Mouse (Mus musculus): ENCODE results near the gene Wwp2. TPM values are rescaled to one million over a fixed set of nuclear protein-coding genes. Genes with fewer than 3 reads are reported as not detected.
A peak's percentile ranks its signal among the peaks of the same experiment; 100 is the strongest.

Gene Wwp2
- polyA plus RNA-seq, 1 experiment from 2014 or later: 66.0 TPM

- H3K36me3 ChIP-seq (replicated peaks; ENCODE audit: control insufficient read depth, insufficient read depth, low read depth, low read length): peaks cover 5% of the 10 kb centered on the region
- DNase-seq (ENCODE audit: low spot score) (no peak), ATAC-seq (replicated peaks; ENCODE audit: insufficient number of reproducible peaks, low FRiP score, low TSS enrichment, low read depth) (no peak)
These were observed 119.1 kb downstream of the Wwp2 start for GRCm38 (mm10) chr8:107555231-107555630.

DNA sequence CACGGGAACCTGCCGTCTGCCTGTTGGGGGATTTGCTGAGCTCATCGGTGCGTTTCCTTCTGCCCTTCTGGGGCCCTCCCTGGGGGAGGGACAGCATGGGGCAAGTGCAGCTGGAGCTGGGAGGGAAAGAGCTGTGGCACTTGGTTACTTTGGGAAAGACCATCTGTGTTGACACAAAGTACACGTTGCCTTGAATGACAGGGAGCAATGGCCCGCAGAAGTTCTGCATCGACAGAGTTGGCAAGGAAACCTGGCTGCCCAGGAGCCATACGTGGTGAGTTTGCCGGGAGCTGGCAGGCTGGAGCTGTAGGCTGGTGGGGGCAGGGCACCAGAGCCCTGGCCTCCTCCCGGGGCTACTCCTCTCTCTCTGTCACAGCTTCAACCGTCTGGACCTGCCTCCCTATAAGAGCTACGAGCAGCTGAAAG, 120.4 kb downstream of the Wwp2 start:
- WGBS: 59% methylated on average over 12 of the region's 12 CpGs
- no peak for ATAC-seq (replicated peaks; ENCODE audit: insufficient number of reproducible peaks, low FRiP score, low TSS enrichment, low read depth)
- peaks cover 5% of the 10 kb centered on the region for H3K36me3 ChIP-seq (replicated peaks; ENCODE audit: control insufficient read depth, insufficient read depth, low read depth, low read length)
- no peak overlapping the region for H3K4me3 ChIP-seq (ENCODE audit: low read depth, low read length)
- no peaks in the 10 kb centered on the region for H3K9me3 ChIP-seq (replicated peaks; ENCODE audit: control insufficient read depth, low read length)
- H3K4me2 ChIP-seq (ENCODE audit: low read depth, low read length): no peak overlapping the region
- DNase-seq (ENCODE audit: low spot score): no peak
- H3K9ac ChIP-seq (replicated peaks; ENCODE audit: low read length): no peak overlapping the region
- no peak overlapping the region for H3K27ac ChIP-seq (replicated peaks; ENCODE audit: low read depth, low read length)
- no peaks in the 10 kb centered on the region for H3K27me3 ChIP-seq (ENCODE audit: control insufficient read depth, insufficient read depth, low read length)
- H3K4me1 ChIP-seq (ENCODE audit: control insufficient read depth, insufficient read depth, low read length): no peaks in the 10 kb centered on the region; the same call in 1 of the 2 replicates

More at GRCm38 (mm10) chr8:107555231-107555630, 119.1 kb downstream of the Wwp2 start:
- H3K4me1 ChIP-seq (ENCODE audit: control insufficient read depth, insufficient read depth, low read length): no peaks in the 10 kb centered on the region
- no peak overlapping the region for H3K4me3 ChIP-seq (ENCODE audit: low read depth, low read length)
- H3K9me3 ChIP-seq (replicated peaks; ENCODE audit: control insufficient read depth, low read length): no peaks in the 10 kb centered on the region
- no peaks in the 10 kb centered on the region for H3K27me3 ChIP-seq (ENCODE audit: control insufficient read depth, insufficient read depth, low read length)
- H3K4me2 ChIP-seq (ENCODE audit: low read depth, low read length): no peak overlapping the region
- no peak overlapping the region for H3K27ac ChIP-seq (replicated peaks; ENCODE audit: low read depth, low read length)
- 90% methylated on average over 10 of the region's 10 CpGs for WGBS
- H3K9ac ChIP-seq (replicated peaks; ENCODE audit: low read length): no peak overlapping the region

DNA sequence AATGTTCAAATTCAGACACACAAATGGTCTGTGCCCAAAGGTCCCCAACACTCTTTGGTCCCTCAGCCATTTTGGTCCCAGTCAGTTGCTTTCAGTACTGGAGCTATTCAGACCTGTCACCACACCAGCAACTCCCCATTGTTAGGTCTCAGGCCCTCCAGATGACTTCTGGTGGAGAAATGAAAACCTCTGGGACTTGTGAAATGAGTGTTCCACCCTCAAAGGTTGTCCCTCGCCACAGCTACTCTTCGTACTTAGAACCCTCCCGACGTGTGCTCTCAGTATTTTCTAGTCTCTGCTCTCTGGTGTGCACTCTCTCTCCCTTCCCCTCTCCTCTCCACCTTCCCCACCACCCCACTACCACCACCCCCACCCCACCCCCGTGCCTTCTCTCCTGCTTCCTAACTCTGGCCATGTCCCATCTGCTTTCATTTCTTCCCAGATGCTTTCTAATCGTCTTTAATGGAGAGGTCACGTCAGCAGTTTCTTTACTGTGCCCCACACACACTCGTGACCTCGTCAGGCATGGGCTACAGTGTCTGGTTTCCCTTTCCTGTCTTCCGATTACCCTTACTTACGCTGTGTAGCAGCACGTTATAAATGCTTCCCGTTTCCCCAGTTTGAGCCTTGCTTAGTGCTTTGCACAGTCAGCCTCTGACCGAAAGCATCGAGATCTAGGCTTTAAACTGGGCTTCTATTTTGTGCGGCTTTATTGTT, 124.8 kb downstream of the Wwp2 start:
- H3K9ac ChIP-seq (replicated peaks; ENCODE audit: low read length): peak overlapping the region; percentile 13
- H3K9me3 ChIP-seq (replicated peaks; ENCODE audit: control insufficient read depth, low read length): no peaks in the 10 kb centered on the region
- H3K4me1 ChIP-seq (ENCODE audit: control insufficient read depth, insufficient read depth, low read length): no peaks in the 10 kb centered on the region; the same call in 1 of the 2 replicates
- peak overlapping the region; percentile 52; the same call in 1 of the 2 replicates for H3K27ac ChIP-seq (replicated peaks; ENCODE audit: low read depth, low read length)
- WGBS: 29% methylated on average over 16 of the region's 16 CpGs
- peak; percentile 69 for ATAC-seq (replicated peaks; ENCODE audit: insufficient number of reproducible peaks, low FRiP score, low TSS enrichment, low read depth)
- no peak overlapping the region for H3K4me3 ChIP-seq (ENCODE audit: low read depth, low read length)
- H3K36me3 ChIP-seq (replicated peaks; ENCODE audit: control insufficient read depth, insufficient read depth, low read depth, low read length): peaks cover 3% of the 10 kb centered on the region
- DNase-seq (ENCODE audit: low spot score): peak; percentile 74
- H3K27me3 ChIP-seq (ENCODE audit: control insufficient read depth, insufficient read depth, low read length): no peaks in the 10 kb centered on the region
- H3K4me2 ChIP-seq (ENCODE audit: low read depth, low read length): peak overlapping the region; percentile 13; the same call in 1 of the 2 replicates

DNA sequence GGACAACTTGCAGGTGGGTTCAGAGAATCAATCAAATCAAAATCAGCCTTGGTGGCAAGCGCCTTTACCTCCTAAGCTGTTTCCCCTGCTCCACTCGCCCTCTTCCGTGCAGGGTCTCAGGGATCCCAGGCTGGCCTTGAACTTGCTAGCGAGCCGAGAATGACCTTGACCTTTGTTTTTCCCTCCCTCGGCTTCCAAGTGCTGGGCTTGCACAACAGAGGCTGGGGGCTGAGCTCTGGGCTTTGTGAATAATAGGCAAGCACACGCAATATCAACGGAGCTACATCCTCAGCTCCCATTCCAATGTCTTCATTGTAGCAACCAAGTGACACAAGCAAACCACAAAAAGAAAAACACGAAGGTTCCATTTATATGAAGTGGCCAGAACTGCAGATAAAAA, 126.0 kb downstream of the Wwp2 start:
- no peak overlapping the region for H3K4me2 ChIP-seq (ENCODE audit: low read depth, low read length)
- 76% methylated on average over 9 of the region's 9 CpGs for WGBS

GRCm38 (mm10) chr8:107571046-107571445, 134.9 kb downstream of the Wwp2 start:
- 85% methylated on average over 2 of the region's 2 CpGs for WGBS
- no peaks in the 10 kb centered on the region for H3K27me3 ChIP-seq (ENCODE audit: control insufficient read depth, insufficient read depth, low read length)
- H3K27ac ChIP-seq (replicated peaks; ENCODE audit: low read depth, low read length): no peak overlapping the region
- no peak overlapping the region for H3K9ac ChIP-seq (replicated peaks; ENCODE audit: low read length)
- H3K4me1 ChIP-seq (ENCODE audit: control insufficient read depth, insufficient read depth, low read length): no peaks in the 10 kb centered on the region
- no peaks in the 10 kb centered on the region for H3K36me3 ChIP-seq (replicated peaks; ENCODE audit: control insufficient read depth, insufficient read depth, low read depth, low read length)
- DNase-seq (ENCODE audit: low spot score) (no peak), ATAC-seq (replicated peaks; ENCODE audit: insufficient number of reproducible peaks, low FRiP score, low TSS enrichment, low read depth) (no peak)
- H3K9me3 ChIP-seq (replicated peaks; ENCODE audit: control insufficient read depth, low read length): no peaks in the 10 kb centered on the region
- no peak overlapping the region for H3K4me2 ChIP-seq (ENCODE audit: low read depth, low read length)
- H3K4me3 ChIP-seq (ENCODE audit: low read depth, low read length): no peak overlapping the region

More for the DNA sequence above, 126.0 kb downstream of the Wwp2 start:
- Histone ChIP-seq H3K4me1 (ENCODE audit: control insufficient read depth, insufficient read depth, low read length) (no peaks in the 10 kb centered on the region; the same call in 1 of the 2 replicates), H3K4me3 (ENCODE audit: low read depth, low read length) (no peak overlapping the region), H3K9ac (replicated peaks; ENCODE audit: low read length) (no peak overlapping the region), H3K9me3 (replicated peaks; ENCODE audit: control insufficient read depth, low read length) (no peaks in the 10 kb centered on the region), H3K36me3 (replicated peaks; ENCODE audit: control insufficient read depth, insufficient read depth, low read depth, low read length) (peaks cover 3% of the 10 kb centered on the region), H3K27ac (replicated peaks; ENCODE audit: low read depth, low read length) (no peak overlapping the region), H3K27me3 (ENCODE audit: control insufficient read depth, insufficient read depth, low read length) (no peaks in the 10 kb centered on the region)
- DNase-seq (ENCODE audit: low spot score) (no peak), ATAC-seq (replicated peaks; ENCODE audit: insufficient number of reproducible peaks, low FRiP score, low TSS enrichment, low read depth) (no peak)

- no peak overlapping the region for H3K4me2 ChIP-seq (ENCODE audit: low read depth, low read length)
- DNase-seq (ENCODE audit: low spot score): no peak
- H3K9me3 ChIP-seq (replicated peaks; ENCODE audit: control insufficient read depth, low read length): no peaks in the 10 kb centered on the region
- H3K36me3 ChIP-seq (replicated peaks; ENCODE audit: control insufficient read depth, insufficient read depth, low read depth, low read length): no peaks in the 10 kb centered on the region
- H3K9ac ChIP-seq (replicated peaks; ENCODE audit: low read length): no peak overlapping the region
- H3K27me3 ChIP-seq (ENCODE audit: control insufficient read depth, insufficient read depth, low read length): no peaks in the 10 kb centered on the region
- H3K4me1 ChIP-seq (ENCODE audit: control insufficient read depth, insufficient read depth, low read length): no peaks in the 10 kb centered on the region
- H3K4me3 ChIP-seq (ENCODE audit: low read depth, low read length): no peak overlapping the region
- H3K27ac ChIP-seq (replicated peaks; ENCODE audit: low read depth, low read length): no peak overlapping the region
- no peak for ATAC-seq (replicated peaks; ENCODE audit: insufficient number of reproducible peaks, low FRiP score, low TSS enrichment, low read depth)
- WGBS: 81% methylated on average over 7 of the region's 7 CpGs
These were observed 135.4 kb downstream of the Wwp2 start for GRCm38 (mm10) chr8:107571486-107572135.

DNA sequence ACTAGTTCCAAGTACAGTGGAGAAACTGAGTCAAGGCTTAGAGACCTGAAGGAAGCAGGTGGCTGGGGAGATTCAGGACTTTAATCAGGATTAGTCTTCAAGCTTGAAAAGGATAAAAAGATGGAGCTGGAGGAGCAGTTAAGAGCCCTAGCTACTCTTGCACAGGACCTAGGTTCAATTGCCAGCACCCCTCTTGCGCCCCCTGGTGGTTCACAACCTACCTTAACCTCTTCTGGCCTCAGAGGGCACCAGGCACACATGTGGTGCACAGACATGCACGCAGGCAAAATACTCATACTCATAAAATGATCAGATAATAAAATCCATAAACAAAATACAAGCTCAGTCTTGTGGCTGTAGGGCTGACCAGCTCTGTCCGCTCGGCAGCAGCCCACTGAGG, 136.3 kb downstream of the Wwp2 start:
- H3K4me3 ChIP-seq (ENCODE audit: low read depth, low read length): no peak overlapping the region
- H3K9me3 ChIP-seq (replicated peaks; ENCODE audit: control insufficient read depth, low read length): no peaks in the 10 kb centered on the region
- no peak overlapping the region for H3K27ac ChIP-seq (replicated peaks; ENCODE audit: low read depth, low read length)
- no peak overlapping the region for H3K4me2 ChIP-seq (ENCODE audit: low read depth, low read length)
- no peaks in the 10 kb centered on the region for H3K27me3 ChIP-seq (ENCODE audit: control insufficient read depth, insufficient read depth, low read length)
- ATAC-seq (replicated peaks; ENCODE audit: insufficient number of reproducible peaks, low FRiP score, low TSS enrichment, low read depth) (no peak), DNase-seq (ENCODE audit: low spot score) (peak; percentile 78)
- no peak overlapping the region for H3K9ac ChIP-seq (replicated peaks; ENCODE audit: low read length)
- no peaks in the 10 kb centered on the region for H3K36me3 ChIP-seq (replicated peaks; ENCODE audit: control insufficient read depth, insufficient read depth, low read depth, low read length)
- H3K4me1 ChIP-seq (ENCODE audit: control insufficient read depth, insufficient read depth, low read length): no peaks in the 10 kb centered on the region
- 46% methylated on average over 4 of the region's 4 CpGs for WGBS

DNA sequence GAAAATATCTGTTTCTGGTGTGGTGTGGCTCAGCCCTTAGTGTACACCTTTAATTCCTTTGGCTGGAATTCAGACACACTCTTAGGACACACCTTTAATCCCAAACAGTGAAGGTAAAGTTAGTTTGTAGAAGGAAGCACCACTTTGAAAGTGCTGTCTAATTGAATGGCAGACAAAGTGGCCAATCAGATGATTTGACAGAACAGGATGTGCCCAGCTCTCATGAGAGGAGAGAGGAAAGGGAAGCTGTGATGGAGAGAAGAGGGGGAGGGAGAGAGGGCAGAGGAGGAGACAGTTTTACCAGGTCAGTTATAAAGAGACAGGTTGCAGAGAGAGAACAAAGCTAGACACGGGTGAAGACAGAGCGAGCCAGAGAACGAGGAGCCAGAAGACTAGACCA, 138.6 kb downstream of the Wwp2 start:
- Histone ChIP-seq H3K4me2 (ENCODE audit: low read depth, low read length) (no peak overlapping the region), H3K9ac (replicated peaks; ENCODE audit: low read length) (no peak overlapping the region), H3K27ac (replicated peaks; ENCODE audit: low read depth, low read length) (no peak overlapping the region), H3K36me3 (replicated peaks; ENCODE audit: control insufficient read depth, insufficient read depth, low read depth, low read length) (no peaks in the 10 kb centered on the region; the same call in 1 of the 2 replicates), H3K4me1 (ENCODE audit: control insufficient read depth, insufficient read depth, low read length) (no peaks in the 10 kb centered on the region), H3K9me3 (replicated peaks; ENCODE audit: control insufficient read depth, low read length) (no peaks in the 10 kb centered on the region), H3K27me3 (ENCODE audit: control insufficient read depth, insufficient read depth, low read length) (no peaks in the 10 kb centered on the region), H3K4me3 (ENCODE audit: low read depth, low read length) (no peak overlapping the region)
- 90% methylated on average over 3 of the region's 3 CpGs for WGBS
- no peak for ATAC-seq (replicated peaks; ENCODE audit: insufficient number of reproducible peaks, low FRiP score, low TSS enrichment, low read depth)
- DNase-seq (ENCODE audit: low spot score): no peak

Measured in embryonic facial prominence, embryonic 11.5 days (tissue).